In genomic region chr1:190981412-190981811, GRCm38 (mm10) we compare ENCODE assay signal across 35 mouse cellular contexts. TPM values are rescaled to one million over a fixed set of nuclear protein-coding genes. Genes with fewer than 3 reads are reported as not detected.
A peak's percentile ranks its signal among the peaks of the same experiment; 100 is the strongest.
DNase-seq lines count a peak whose midpoint lies in the region.
"Had no signal": no experiment of that assay in that cellular context is flagged by ENCODE, and none has a peak within 500 bp of the region (broad histone marks: within the 10 kb centered on the region; RNA-seq: fewer than 3 reads in every experiment).

No protein-coding gene starts in this region.

- no peak for DNase-seq in heart, embryonic 10.5 days (ENCODE audit: low spot score)
- DNase-seq in heart, adult 18-20 months = no peak
- peak; percentile 34 to 41 for DNase-seq in spleen, postnatal 36 days (ENCODE audit: low spot score in 2 of 2)
- DNase-seq in spleen, adult 18-20 months = no peak
- peak; percentile 71 for DNase-seq in A20 (ENCODE audit: low read depth, low spot score)
- no peak for DNase-seq in limb, embryonic 10.5 days (ENCODE audit: low spot score)
- no peak for DNase-seq in cerebellum, adult 18-20 months
- no peak for DNase-seq in thymus, postnatal 4 days
- DNase-seq: adrenal gland, postnatal 10 days; adrenal gland, postnatal 36 days; cerebellum, adult 2 months; cerebellum, adult 9-11 months; cerebellum, postnatal 25 days; gastrocnemius, postnatal 10 days; gastrocnemius, postnatal 36 days had no signal

- peak overlapping the region; percentile 69 for H3K27ac ChIP-seq in heart, embryonic 10.5 days
- H3K27ac ChIP-seq in limb, embryonic 10.5 days = peak overlapping the region; percentile 6; the same call in 1 of the 2 replicates
- H3K27ac ChIP-seq: embryonic facial prominence, embryonic 10.5 days; embryonic facial prominence, embryonic 13.5 days; forebrain, embryonic 12.5 days; forebrain, embryonic 15.5 days; hindbrain, embryonic 12.5 days; hindbrain, embryonic 15.5 days had no signal

- no peaks in the 10 kb centered on the region for H3K27me3 ChIP-seq in heart, embryonic 10.5 days (ENCODE audit: insufficient read depth, poor library complexity, severe bottlenecking)
- no peaks in the 10 kb centered on the region for H3K27me3 ChIP-seq in limb, embryonic 10.5 days (ENCODE audit: low read depth, poor library complexity, severe bottlenecking)
- H3K27me3 ChIP-seq: embryonic facial prominence, embryonic 13.5 days; forebrain, embryonic 12.5 days; forebrain, embryonic 15.5 days; hindbrain, embryonic 12.5 days; hindbrain, embryonic 15.5 days; Patski had no signal

- WGBS in heart, embryonic 10.5 days = 72% methylated on average over 4 of the region's 4 CpGs
- 77% methylated on average over 4 of the region's 4 CpGs for WGBS in limb, embryonic 10.5 days

- no peak overlapping the region for H3K4me3 ChIP-seq in heart, embryonic 10.5 days
- no peak overlapping the region for H3K4me3 ChIP-seq in limb, embryonic 10.5 days
- H3K4me3 ChIP-seq: embryonic facial prominence, embryonic 10.5 days; embryonic facial prominence, embryonic 13.5 days; erythroblast, embryonic 14.5 days; forebrain, embryonic 12.5 days; forebrain, embryonic 15.5 days; hindbrain, embryonic 12.5 days; hindbrain, embryonic 15.5 days had no signal

- H3K36me3 ChIP-seq in heart, embryonic 10.5 days = no peaks in the 10 kb centered on the region
- peaks cover 5% of the 10 kb centered on the region; the same call in 1 of the 2 replicates for H3K36me3 ChIP-seq in limb, embryonic 10.5 days
- H3K36me3 ChIP-seq: embryonic facial prominence, embryonic 13.5 days; forebrain, embryonic 12.5 days; forebrain, embryonic 15.5 days; hindbrain, embryonic 12.5 days; hindbrain, embryonic 15.5 days had no signal

- H3K4me1 ChIP-seq in heart, embryonic 10.5 days = peaks cover 41% of the 10 kb centered on the region
- H3K4me1 ChIP-seq in limb, embryonic 10.5 days = peaks cover 47% of the 10 kb centered on the region

- H3K9me3 ChIP-seq in heart, embryonic 10.5 days = no peaks in the 10 kb centered on the region
- H3K9me3 ChIP-seq in limb, embryonic 10.5 days (replicated peaks) = no peaks in the 10 kb centered on the region
- H3K9me3 ChIP-seq: embryonic facial prominence, embryonic 10.5 days; embryonic facial prominence, embryonic 13.5 days; forebrain, embryonic 12.5 days; forebrain, embryonic 15.5 days; hindbrain, embryonic 12.5 days; hindbrain, embryonic 15.5 days had no signal

RNA-seq across cellular contexts. Expression of gene Vash2, which starts 2.3 kb away (rescaled TPM):
- 56.7 and 78.7 TPM in 2 replicates for polyA plus RNA-seq in heart, embryonic 10.5 days (2016; fragmentation: Nextera tagmentation; extraction: Ambion mirVana)
- total RNA-seq in heart, adult 18-20 months (2021) = under 1 TPM; 0.20 to 0.33 TPM
- polyA plus RNA-seq in limb, embryonic 10.5 days (2016; fragmentation: Nextera tagmentation; extraction: Ambion mirVana) = 56.3 and 64.0 TPM in 2 replicates
- total RNA-seq: hematopoietic stem cell, adult 5-6 weeks had no signal

RNA-seq across cellular contexts. Expression of gene Flvcr1, which starts 44.5 kb away (rescaled TPM):
- 4.4 and 8.5 TPM in 2 replicates for polyA plus RNA-seq in heart, embryonic 10.5 days (2016; fragmentation: Nextera tagmentation; extraction: Ambion mirVana)
- total RNA-seq in heart, adult 18-20 months (2021) = 1 to 10 TPM; 3.4 to 4.1 TPM
- 6.9 and 8.7 TPM in 2 replicates for polyA plus RNA-seq in limb, embryonic 10.5 days (2016; fragmentation: Nextera tagmentation; extraction: Ambion mirVana)

RNA-seq across cellular contexts. Expression of gene Spata45, which starts 55.0 kb away (rescaled TPM):
- polyA plus RNA-seq in heart, embryonic 10.5 days (2016; fragmentation: Nextera tagmentation; extraction: Ambion mirVana) = not detected in 2 replicates
- not detected for total RNA-seq in heart, adult 18-20 months (2021)
- not detected in 2 replicates for polyA plus RNA-seq in limb, embryonic 10.5 days (2016; fragmentation: Nextera tagmentation; extraction: Ambion mirVana)
- total RNA-seq: adrenal gland, adult 18-20 months; adrenal gland, postnatal 10 days; adrenal gland, postnatal 36 days; common myeloid progenitor, adult 5-6 weeks; gastrocnemius, adult 18-20 months; gastrocnemius, postnatal 10 days; gastrocnemius, postnatal 36 days; granulocyte monocyte progenitor cell, adult 5-6 weeks; heart, adult 8-10 months; heart, postnatal 25 days; hematopoietic stem cell, adult 5-6 weeks had no signal
- polyA plus RNA-seq: C2C12; CD4-positive, CD25-positive, alpha-beta regulatory T cell, adult 4 months; cerebellum, adult 2 months; embryonic facial prominence, embryonic 10.5 days; embryonic facial prominence, embryonic 13.5 days; erythroblast, embryonic 14.5 days; forebrain, embryonic 12.5 days; forebrain, embryonic 15.5 days; heart, embryonic 14.5 days; heart, postnatal 0 days; hindbrain, embryonic 12.5 days; hindbrain, embryonic 15.5 days; intestine, embryonic 14.5 days; Patski had no signal

RNA-seq across cellular contexts. Expression of gene Angel2, which starts 56.5 kb away (rescaled TPM):
- polyA plus RNA-seq in heart, embryonic 10.5 days (2016; fragmentation: Nextera tagmentation; extraction: Ambion mirVana) = 33.4 and 38.8 TPM in 2 replicates
- total RNA-seq in heart, adult 18-20 months (2021) = 10 to 100 TPM; 23.2 to 28.2 TPM
- polyA plus RNA-seq in limb, embryonic 10.5 days (2016; fragmentation: Nextera tagmentation; extraction: Ambion mirVana) = 51.3 and 55.0 TPM in 2 replicates

Comparison
In these comparisons a context has a peak if more than half of its experiments do, and no peak if none do; other contexts are left out.
1. DNase-seq: peak in spleen, postnatal 36 days (2 of 2) and A20 (single experiment); none in heart, embryonic 10.5 days (single experiment), heart, adult 18-20 months (0 of 2), spleen, adult 18-20 months (0 of 2), limb, embryonic 10.5 days (single experiment), cerebellum, adult 18-20 months (0 of 2) and thymus, postnatal 4 days (single experiment).